8 mouse cellular contexts compared by ENCODE assay signal in genomic region chr1:119548668-119549326, GRCm38 (mm10). TPM values are rescaled to one million over a fixed set of nuclear protein-coding genes. Genes with fewer than 3 reads are reported as not detected.
DNase-seq lines count a peak whose midpoint lies in the region; ATAC-seq and TF ChIP-seq lines count a peak whose summit lies in the region.

No protein-coding gene starts in this region.

- H3K9ac ChIP-seq in limb, embryonic 14.5 days (ENCODE audit: low read depth, low read length, severe bottlenecking) = no peak overlapping the region
- H3K9ac ChIP-seq in neural tube, embryonic 11.5 days (ENCODE audit: low read length) = no peak overlapping the region
- no peak overlapping the region for H3K9ac ChIP-seq in stomach, postnatal 0 days (ENCODE audit: low read length)

- no peaks in the 10 kb centered on the region for H3K4me1 ChIP-seq in limb, embryonic 14.5 days (ENCODE audit: control insufficient read depth, insufficient read depth, low read length)
- H3K4me1 ChIP-seq in neural tube, embryonic 11.5 days (ENCODE audit: control insufficient read depth, insufficient read depth, low read length) = no peaks in the 10 kb centered on the region
- no peaks in the 10 kb centered on the region for H3K4me1 ChIP-seq in stomach, postnatal 0 days (replicated peaks; ENCODE audit: control insufficient read depth, insufficient read depth)

- H3K36me3 ChIP-seq in limb, embryonic 14.5 days (ENCODE audit: control insufficient read depth, insufficient read depth, low read length) = no peaks in the 10 kb centered on the region
- no peaks in the 10 kb centered on the region; the same call in 1 of the 2 replicates for H3K36me3 ChIP-seq in neural tube, embryonic 11.5 days (ENCODE audit: control insufficient read depth, insufficient read depth, low read length)
- H3K36me3 ChIP-seq in stomach, postnatal 0 days (ENCODE audit: control insufficient read depth, insufficient read depth, low read length) = no peaks in the 10 kb centered on the region

- no peaks in the 10 kb centered on the region for H3K27me3 ChIP-seq in limb, embryonic 14.5 days (ENCODE audit: control insufficient read depth, insufficient read depth, low read length)
- no peaks in the 10 kb centered on the region for H3K27me3 ChIP-seq in neural tube, embryonic 11.5 days (ENCODE audit: control insufficient read depth, insufficient read depth, low read length)
- no peaks in the 10 kb centered on the region for H3K27me3 ChIP-seq in stomach, postnatal 0 days (ENCODE audit: control insufficient read depth, insufficient read depth, low read length)

- H3K4me3 ChIP-seq in limb, embryonic 14.5 days (replicated peaks; ENCODE audit: low read length) = no peak overlapping the region
- no peak overlapping the region for H3K4me3 ChIP-seq in neural tube, embryonic 11.5 days (ENCODE audit: low read depth, low read length)
- H3K4me3 ChIP-seq in stomach, postnatal 0 days (ENCODE audit: low read depth, low read length) = no peak overlapping the region

- no peak overlapping the region for H3K4me2 ChIP-seq in limb, embryonic 14.5 days (replicated peaks; ENCODE audit: low read depth, low read length, severe bottlenecking)
- no peak overlapping the region for H3K4me2 ChIP-seq in neural tube, embryonic 11.5 days (ENCODE audit: low read depth)
- no peak overlapping the region for H3K4me2 ChIP-seq in stomach, postnatal 0 days (replicated peaks; ENCODE audit: low read depth)

- no peak overlapping the region for H3K27ac ChIP-seq in limb, embryonic 14.5 days (replicated peaks; ENCODE audit: low read depth, low read length)
- H3K27ac ChIP-seq in neural tube, embryonic 11.5 days (ENCODE audit: low read depth, low read length) = no peak overlapping the region
- no peak overlapping the region for H3K27ac ChIP-seq in stomach, postnatal 0 days (replicated peaks)

- TF ChIP-seq EP300 in stomach, postnatal 0 days (optimal IDR thresholded peaks at IDR 0.05) = no peak

- TF ChIP-seq POLR2A in limb, embryonic 14.5 days (IDR thresholded peaks at IDR 0.05; ENCODE audit: borderline replicate concordance, extremely low read depth, insufficient read depth, insufficient read length) = no peak

- peak; percentile 74 to 76 for DNase-seq in B cell, adult 2 months
- peak; percentile 76 to 92 for DNase-seq in adrenal gland, adult (ENCODE audit: inconsistent age in 2 of 2, low spot score in 1 of 2)
- DNase-seq in gastrocnemius, postnatal 4 days (ENCODE audit: low spot score in 2 of 2) = peak; percentile 58 to 73
- peak; percentile 75 to 87 for DNase-seq in kidney, adult 8-10 months
- DNase-seq in limb, embryonic 14.5 days (ENCODE audit: low spot score) = peak; percentile 81
- DNase-seq in neural tube, embryonic 11.5 days (ENCODE audit: low spot score) = peak; percentile 69
- DNase-seq in stomach, postnatal 0 days (ENCODE audit: low spot score) = peak; percentile 76

- 67% methylated on average over 7 of the region's 7 CpGs for WGBS in limb, embryonic 14.5 days
- WGBS in neural tube, embryonic 11.5 days = 74% methylated on average over 7 of the region's 7 CpGs
- WGBS in stomach, postnatal 0 days = 66% methylated on average over 7 of the region's 7 CpGs

- TF ChIP-seq CTCF in stomach, postnatal 0 days (IDR thresholded peaks at IDR 0.05; ENCODE audit: low read depth) = peak; percentile 98

- peak; percentile 92 for ATAC-seq in common myeloid progenitor, adult 5-6 weeks (replicated peaks; ENCODE audit: low read depth, poor library complexity, severe bottlenecking)
- ATAC-seq in limb, embryonic 14.5 days (ENCODE audit: low FRiP score, low read depth) = peak; percentile 65
- ATAC-seq in neural tube, embryonic 11.5 days (ENCODE audit: insufficient read depth, low FRiP score, low TSS enrichment) = peak; percentile 58; the same call in 1 of the 2 replicates
- peak; percentile 75 for ATAC-seq in stomach, postnatal 0 days (ENCODE audit: low FRiP score, low TSS enrichment)

- no peaks in the 10 kb centered on the region for H3K9me3 ChIP-seq in limb, embryonic 14.5 days (ENCODE audit: control insufficient read depth, low read length)
- no peaks in the 10 kb centered on the region for H3K9me3 ChIP-seq in neural tube, embryonic 11.5 days (ENCODE audit: control insufficient read depth, low read length)
- H3K9me3 ChIP-seq in stomach, postnatal 0 days (ENCODE audit: control insufficient read depth, low read length) = no peaks in the 10 kb centered on the region

RNA-seq across cellular contexts. Expression of gene Tmem185b, which starts 22.8 kb away (rescaled TPM):
- total RNA-seq in common myeloid progenitor, adult 5-6 weeks (2017) = 13.9 and 16.0 TPM in 2 replicates
- 1 to 10 TPM; 9.0 to 9.2 TPM for total RNA-seq in gastrocnemius, postnatal 4 days (2021)
- 23.0 and 33.2 TPM in 2 replicates for polyA plus RNA-seq in limb, embryonic 14.5 days (2012; rRNA removed)
- 24.3 and 31.9 TPM in 2 replicates for polyA plus RNA-seq in limb, embryonic 14.5 days (2014; fragmentation: Nextera tagmentation; extraction: Ambion mirVana)
- 23.1 and 23.7 TPM in 2 replicates for polyA plus RNA-seq in neural tube, embryonic 11.5 days (2014; fragmentation: Nextera tagmentation; extraction: Ambion mirVana)
- 12.6 and 13.2 TPM in 2 replicates for polyA plus RNA-seq in stomach, postnatal 0 days (2015; fragmentation: Nextera tagmentation; extraction: Ambion mirVana)

RNA-seq across cellular contexts. Expression of gene Ralb, which starts 44.2 kb away (rescaled TPM):
- 8.1 and 8.8 TPM in 2 replicates for total RNA-seq in common myeloid progenitor, adult 5-6 weeks (2017)
- 10 to 100 TPM; 41.8 to 43.6 TPM for total RNA-seq in gastrocnemius, postnatal 4 days (2021)
- 45.3 and 49.4 TPM in 2 replicates for polyA plus RNA-seq in limb, embryonic 14.5 days (2012; rRNA removed)
- polyA plus RNA-seq in limb, embryonic 14.5 days (2014; fragmentation: Nextera tagmentation; extraction: Ambion mirVana) = 110 TPM in 2 replicates
- polyA plus RNA-seq in neural tube, embryonic 11.5 days (2014; fragmentation: Nextera tagmentation; extraction: Ambion mirVana) = 78.6 and 84.1 TPM in 2 replicates
- polyA plus RNA-seq in stomach, postnatal 0 days (2015; fragmentation: Nextera tagmentation; extraction: Ambion mirVana) = 102 TPM in 2 replicates
